Mouse (Mus musculus) lung, postnatal 10 days (tissue): ENCODE data around the gene Tctn3.

Experiments used
- DNase-seq: peaks from one replicate; pipeline ENCODE4 v3.0.0; 2021

The Tctn3 gene

GRCm38 (mm10) chr19:40553849-40554248 lies 58.2 kb downstream of the Tctn3 start:
- peak; percentile 44 for DNase-seq

- DNase-seq: peak; percentile 18
Observed at GRCm38 (mm10) chr19:40553014-40553789, 58.8 kb downstream of the Tctn3 start.

- DNase-seq: no peak
Observed at GRCm38 (mm10) chr19:40549516-40550135, 62.4 kb downstream of the Tctn3 start.

GRCm38 (mm10) chr19:40548796-40549515 lies 63.1 kb downstream of the Tctn3 start:
- no peak for DNase-seq

GRCm38 (mm10) chr19:40548386-40548785 lies 63.6 kb downstream of the Tctn3 start:
- no peak for DNase-seq
